Mouse (Mus musculus): ENCODE measurements around the gene Ankrd6. TPM values are rescaled to one million over a fixed set of nuclear protein-coding genes. Genes with fewer than 3 reads are reported as not detected.
A peak's percentile ranks its signal among the peaks of the same experiment; 100 is the strongest.

The Ankrd6 gene
- total and polyA plus RNA-seq, 3 experiments = 1.3 to 2.1 (median 1.6) TPM

DNA sequence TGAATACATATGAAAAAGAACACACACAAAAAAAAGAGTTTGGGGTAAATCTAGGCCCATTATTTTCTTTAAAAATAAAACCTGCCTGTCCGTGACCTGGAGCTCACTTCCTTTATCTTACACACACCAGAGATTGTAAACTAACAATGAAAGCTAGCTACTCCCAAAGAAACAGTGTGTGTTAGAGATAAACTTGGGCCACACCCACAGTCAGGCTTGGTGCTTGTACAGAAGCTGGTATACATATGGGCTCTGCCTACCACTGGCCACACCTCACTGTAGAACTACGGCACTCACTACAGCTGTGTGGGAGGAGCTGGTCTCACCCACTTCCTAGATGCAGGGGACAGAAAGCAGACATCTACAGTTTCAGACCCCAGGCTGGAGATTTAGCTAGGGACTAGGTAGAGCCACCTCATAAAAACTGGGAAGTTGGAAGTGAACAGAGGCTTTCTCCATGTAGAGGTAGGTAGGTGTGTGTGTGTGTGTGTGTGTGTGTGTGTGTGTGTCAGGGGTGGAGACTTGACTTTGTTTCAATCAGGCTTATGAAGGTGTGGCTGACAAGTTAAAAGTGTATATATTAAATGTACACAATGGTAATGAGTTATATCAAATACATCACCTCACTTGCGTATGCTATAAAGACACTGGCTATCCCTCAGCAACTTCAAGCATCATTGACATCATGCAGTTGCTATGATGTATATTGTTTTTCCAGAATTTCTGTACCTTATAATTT, 41.2 kb downstream of the Ankrd6 start:
- TF ChIP-seq NRF1 (IDR thresholded peaks at IDR 0.05; ENCODE audit: low read depth, low read length) = no peak
- TF ChIP-seq USF1 (IDR thresholded peaks at IDR 0.05; ENCODE audit: low read depth, low read length) = no peak
- TF ChIP-seq EP300 (IDR thresholded peaks at IDR 0.05; ENCODE audit: low read length) = no peak
- no peak for TF ChIP-seq PAX5 (IDR thresholded peaks at IDR 0.05; ENCODE audit: low read length)
- no peak for TF ChIP-seq E2F4 (IDR thresholded peaks at IDR 0.05; ENCODE audit: insufficient replicate concordance, low read depth, low read length)
- TF ChIP-seq MYC (IDR thresholded peaks at IDR 0.05; ENCODE audit: low read depth, low read length) = no peak
- no peak for TF ChIP-seq BHLHE40 (IDR thresholded peaks at IDR 0.05; ENCODE audit: low read depth, low read length)
- TF ChIP-seq USF2 (conservative IDR thresholded peaks at IDR 0.05; ENCODE audit: low read depth, low read length) = no peak
- no peak for TF ChIP-seq JUN (IDR thresholded peaks at IDR 0.05; ENCODE audit: insufficient read depth, low read depth, low read length)
- no peak for TF ChIP-seq POLR2A (IDR thresholded peaks at IDR 0.05; ENCODE audit: low read depth, low read length)
- TF ChIP-seq SIN3A (IDR thresholded peaks at IDR 0.05; ENCODE audit: low read length) = no peak
- TF ChIP-seq ZNF384 (IDR thresholded peaks at IDR 0.05; ENCODE audit: low read depth, low read length) = no peak
- TF ChIP-seq ZKSCAN1 (IDR thresholded peaks at IDR 0.05; ENCODE audit: borderline replicate concordance, low read depth, low read length) = no peak
- TF ChIP-seq MAZ (IDR thresholded peaks at IDR 0.05; ENCODE audit: low read depth, low read length) = no peak
- TF ChIP-seq ZMIZ1 (IDR thresholded peaks at IDR 0.05; ENCODE audit: low read depth, low read length) = no peak
- TF ChIP-seq CHD2 (IDR thresholded peaks at IDR 0.05; ENCODE audit: low read length) = no peak
- H3K9me3 ChIP-seq (replicated peaks; ENCODE audit: low read length) = no peaks in the 10 kb centered on the region
- H3K79me2 ChIP-seq (replicated peaks; ENCODE audit: control insufficient read depth, extremely low read depth, insufficient read depth, poor library complexity, severe bottlenecking) = no peaks in the 10 kb centered on the region
- H3K27ac ChIP-seq (ENCODE audit: insufficient read depth, low read depth) = no peak overlapping the region
- in situ Hi-C loops (cut with MboI; ENCODE audit: low pct_ligation_motif_present, low pct_unique_long_range_greater_than_20kb, low sequenced_read_pairs) (no loop called here), dilution Hi-C loops (cut with MboI; ENCODE audit: extremely low pct_ligation_motif_present, extremely low pct_unique_long_range_greater_than_20kb, low sequenced_read_pairs) (no loop called here)
- DNase-seq (ENCODE audit: extremely low read depth) = peak; percentile 26
- no peak overlapping the region for H3K4me2 ChIP-seq (ENCODE audit: insufficient read depth, low read depth, poor library complexity, severe bottlenecking)
- no peak overlapping the region for H3K4me3 ChIP-seq (replicated peaks in 1 of 3; ENCODE audit: low read depth in 2 of 3, low read length in 2 of 3, poor library complexity in 1 of 3)
- peaks cover 17 to 51% of the 10 kb centered on the region in 2 experiments for H3K4me1 ChIP-seq (ENCODE audit: control insufficient read depth in 1 of 2, insufficient read depth in 2 of 2)
- H3K27me3 ChIP-seq (replicated peaks) = no peaks in the 10 kb centered on the region
- no peak overlapping the region for H3K9ac ChIP-seq (ENCODE audit: insufficient read depth, low read depth)
- H3K36me3 ChIP-seq (replicated peaks in 1 of 2; ENCODE audit: control insufficient read depth in 1 of 2, insufficient read depth in 1 of 2, low read length in 1 of 2) = no peaks in the 10 kb centered on the region

DNA sequence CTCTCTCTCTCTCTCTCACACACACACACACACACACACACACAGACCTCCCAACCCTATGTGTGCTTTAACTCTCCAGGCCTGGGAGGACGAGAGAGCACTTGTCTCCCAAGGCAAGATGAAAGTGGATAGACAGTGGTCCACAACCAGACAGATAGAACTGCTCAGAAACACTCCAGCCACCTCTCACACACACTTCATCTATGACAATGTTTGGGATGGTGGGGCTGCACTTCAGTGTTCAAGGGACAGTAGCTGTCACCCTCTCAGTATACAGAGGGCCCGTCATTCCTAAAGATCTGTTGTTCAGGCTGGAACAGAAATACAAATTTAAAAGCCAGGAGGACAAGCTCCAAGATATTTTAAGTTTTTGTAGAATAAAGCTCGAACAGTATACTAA, 43.0 kb downstream of the Ankrd6 start:
- TF ChIP-seq ZC3H11A (IDR thresholded peaks at IDR 0.05; ENCODE audit: low read depth, low read length) (no peak), CHD1 (IDR thresholded peaks at IDR 0.05; ENCODE audit: low read depth, low read length) (no peak), ELF1 (IDR thresholded peaks at IDR 0.05; ENCODE audit: low read depth, low read length) (no peak), MXI1 (IDR thresholded peaks at IDR 0.05; ENCODE audit: low read depth, low read length) (no peak), NELFE (IDR thresholded peaks at IDR 0.05; ENCODE audit: low read depth, low read length) (no peak), EP300 (IDR thresholded peaks at IDR 0.05; ENCODE audit: low read length) (no peak), CHD2 (IDR thresholded peaks at IDR 0.05; ENCODE audit: low read length) (no peak), ZNF384 (IDR thresholded peaks at IDR 0.05; ENCODE audit: low read depth, low read length) (no peak), POLR2A (IDR thresholded peaks at IDR 0.05; ENCODE audit: low read depth, low read length) (no peak), BHLHE40 (IDR thresholded peaks at IDR 0.05; ENCODE audit: low read depth, low read length) (no peak), PAX5 (IDR thresholded peaks at IDR 0.05; ENCODE audit: low read length) (no peak), GABPA (IDR thresholded peaks at IDR 0.05; ENCODE audit: insufficient replicate concordance, low read depth, low read length) (no peak), SIN3A (IDR thresholded peaks at IDR 0.05; ENCODE audit: low read length) (no peak), RAD21 (IDR thresholded peaks at IDR 0.05; ENCODE audit: low read depth, low read length) (no peak), MYC (IDR thresholded peaks at IDR 0.05; ENCODE audit: low read depth, low read length) (no peak), MAFK (IDR thresholded peaks at IDR 0.05; ENCODE audit: insufficient replicate concordance, low read length) (no peak), UBTF (IDR thresholded peaks at IDR 0.05; ENCODE audit: low read depth, low read length) (no peak), ETS1 (conservative IDR thresholded peaks at IDR 0.05; ENCODE audit: low read depth, low read length) (no peak), POLR2AphosphoS2 (IDR thresholded peaks at IDR 0.05; ENCODE audit: low read depth, low read length) (no peak)
- no peak overlapping the region for H3K4me3 ChIP-seq (replicated peaks in 1 of 3; ENCODE audit: low read depth in 2 of 3, low read length in 2 of 3, poor library complexity in 1 of 3)
- no peaks in the 10 kb centered on the region for H3K27me3 ChIP-seq (replicated peaks)
- peaks cover 20 to 56% of the 10 kb centered on the region in 2 experiments for H3K4me1 ChIP-seq (ENCODE audit: control insufficient read depth in 1 of 2, insufficient read depth in 2 of 2)
- H3K9me3 ChIP-seq (replicated peaks; ENCODE audit: low read length) = no peaks in the 10 kb centered on the region
- DNase-seq (ENCODE audit: extremely low read depth) = no peak
- H3K36me3 ChIP-seq (replicated peaks in 1 of 2; ENCODE audit: control insufficient read depth in 1 of 2, insufficient read depth in 1 of 2, low read length in 1 of 2) = no peaks in the 10 kb centered on the region
- H3K9ac ChIP-seq (ENCODE audit: insufficient read depth, low read depth) = no peak overlapping the region
- dilution Hi-C loops (cut with MboI; ENCODE audit: extremely low pct_ligation_motif_present, extremely low pct_unique_long_range_greater_than_20kb, low sequenced_read_pairs) = no loop called here
- in situ Hi-C loops (cut with MboI; ENCODE audit: low pct_ligation_motif_present, low pct_unique_long_range_greater_than_20kb, low sequenced_read_pairs) = no loop called here
- no peaks in the 10 kb centered on the region for H3K79me2 ChIP-seq (replicated peaks; ENCODE audit: control insufficient read depth, extremely low read depth, insufficient read depth, poor library complexity, severe bottlenecking)
- H3K4me2 ChIP-seq (ENCODE audit: insufficient read depth, low read depth, poor library complexity, severe bottlenecking) = no peak overlapping the region
- H3K27ac ChIP-seq (ENCODE audit: insufficient read depth, low read depth) = no peak overlapping the region
